Mouse (Mus musculus): ENCODE measurements around the gene Fam168b. TPM values are rescaled to one million over a fixed set of nuclear protein-coding genes. Genes with fewer than 3 reads are reported as not detected.
A peak's percentile ranks its signal among the peaks of the same experiment; 100 is the strongest.

Fam168b gene
- polyA plus RNA-seq, 1 experiment from 2014 or later = 32.6 TPM

- no peak for ATAC-seq
- Histone ChIP-seq H3K27me3 (replicated peaks) (no peaks in the 10 kb centered on the region), H3K36me3 (peaks cover 31% of the 10 kb centered on the region), H3K4me1 (peaks cover 7% of the 10 kb centered on the region; the same call in 1 of the 2 replicates), H3K9me3 (replicated peaks) (no peaks in the 10 kb centered on the region), H3K27ac (no peak overlapping the region), H3K4me2 (no peak overlapping the region), H3K4me3 (no peak overlapping the region), H3K9ac (no peak overlapping the region)
- 85% methylated on average over 9 of the region's 9 CpGs for WGBS (ENCODE audit: insufficient replicate concordance)
Measured at GRCm38 (mm10) chr1:34865866-34866265, 23.0 kb upstream of the Fam168b start.

DNA sequence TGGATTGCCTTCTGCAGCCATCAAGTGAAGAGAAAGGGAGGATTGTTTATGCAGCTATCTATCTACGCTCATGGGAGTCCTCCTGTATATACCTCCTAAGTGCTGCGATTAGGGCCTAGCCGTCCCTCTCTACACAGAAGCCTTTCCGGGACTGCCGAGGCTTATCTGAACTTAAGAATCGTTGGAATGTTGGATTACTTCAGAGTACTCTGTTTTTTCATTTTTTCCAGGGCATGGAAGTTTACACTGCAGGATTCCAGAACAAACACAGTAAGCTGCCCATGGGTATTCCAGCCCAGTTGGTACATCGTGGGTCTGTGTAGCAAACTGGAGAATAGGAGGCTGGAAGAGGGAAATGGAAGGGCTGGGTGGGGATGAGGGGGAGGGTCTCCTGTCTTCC is 21.4 kb upstream of the Fam168b start:
- Histone ChIP-seq H3K36me3 (peaks cover 29% of the 10 kb centered on the region), H3K9me3 (replicated peaks) (no peaks in the 10 kb centered on the region), H3K27ac (no peak overlapping the region), H3K4me2 (no peak overlapping the region), H3K27me3 (replicated peaks) (no peaks in the 10 kb centered on the region), H3K4me3 (no peak overlapping the region), H3K4me1 (peaks cover 7% of the 10 kb centered on the region; the same call in 1 of the 2 replicates), H3K9ac (no peak overlapping the region)
- 74% methylated on average over 7 of the region's 7 CpGs for WGBS (ENCODE audit: insufficient replicate concordance)
- ATAC-seq = no peak

- H3K4me1 ChIP-seq = peaks cover 9% of the 10 kb centered on the region; the same call in 1 of the 2 replicates
- peaks cover 24% of the 10 kb centered on the region for H3K36me3 ChIP-seq
- H3K4me3 ChIP-seq = no peak overlapping the region
- H3K27ac ChIP-seq = no peak overlapping the region
- WGBS (ENCODE audit: insufficient replicate concordance) = 85% methylated on average over 7 of the region's 7 CpGs
- no peak overlapping the region for H3K4me2 ChIP-seq
- H3K27me3 ChIP-seq (replicated peaks) = no peaks in the 10 kb centered on the region
- ATAC-seq = no peak
- no peaks in the 10 kb centered on the region for H3K9me3 ChIP-seq (replicated peaks)
- no peak overlapping the region for H3K9ac ChIP-seq
Measured at GRCm38 (mm10) chr1:34863323-34863722, 20.5 kb upstream of the Fam168b start.

DNA sequence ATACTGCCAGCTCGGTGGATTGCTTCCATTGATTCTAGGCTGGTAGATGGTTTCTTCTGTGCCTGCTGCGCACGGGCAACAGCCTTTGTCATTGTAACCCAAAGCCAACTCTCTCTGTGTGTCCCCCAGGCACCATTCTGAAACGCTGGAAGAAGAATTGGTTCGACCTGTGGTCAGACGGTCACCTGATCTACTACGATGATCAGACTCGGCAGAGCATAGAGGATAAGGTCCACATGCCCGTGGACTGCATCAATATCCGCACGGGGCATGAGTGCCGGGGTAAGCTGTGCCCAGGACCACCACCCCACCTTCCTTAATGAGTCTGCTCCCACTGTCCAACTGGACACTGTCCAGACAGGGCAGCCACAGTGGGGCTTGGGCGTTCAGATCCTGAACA is 20.0 kb upstream of the Fam168b start:
- ATAC-seq = no peak
- WGBS (ENCODE audit: insufficient replicate concordance) = 86% methylated on average over 13 of the region's 13 CpGs
- peaks cover 10% of the 10 kb centered on the region; the same call in 1 of the 2 replicates for H3K4me1 ChIP-seq

GRCm38 (mm10) chr1:34860205-34860604 is 17.3 kb upstream of the Fam168b start:
- no peak overlapping the region for H3K27ac ChIP-seq

More for the DNA sequence above, 20.0 kb upstream of the Fam168b start:
- H3K4me3 ChIP-seq = no peak overlapping the region
- H3K36me3 ChIP-seq = peaks cover 24% of the 10 kb centered on the region
- H3K9ac ChIP-seq = no peak overlapping the region
- H3K4me2 ChIP-seq = no peak overlapping the region
- H3K9me3 ChIP-seq (replicated peaks) = no peaks in the 10 kb centered on the region
- H3K27ac ChIP-seq = no peak overlapping the region
- no peaks in the 10 kb centered on the region for H3K27me3 ChIP-seq (replicated peaks)

GRCm38 (mm10) chr1:34859761-34860160 is 16.9 kb upstream of the Fam168b start:
- no peaks in the 10 kb centered on the region for H3K27me3 ChIP-seq (replicated peaks)
- 85% methylated on average over 3 of the region's 3 CpGs for WGBS (ENCODE audit: insufficient replicate concordance)
- H3K4me3 ChIP-seq = no peak overlapping the region
- peaks cover 20% of the 10 kb centered on the region for H3K36me3 ChIP-seq
- no peak overlapping the region for H3K9ac ChIP-seq
- H3K27ac ChIP-seq = no peak overlapping the region
- no peak for ATAC-seq
- H3K9me3 ChIP-seq (replicated peaks) = no peaks in the 10 kb centered on the region
- no peak overlapping the region for H3K4me2 ChIP-seq
- 0 out of 2 replicates have a peak, but pooled peaks cover 4% of the 10 kb centered on the region for H3K4me1 ChIP-seq

More at GRCm38 (mm10) chr1:34860205-34860604, 17.3 kb upstream of the Fam168b start:
- peaks cover 24% of the 10 kb centered on the region for H3K36me3 ChIP-seq
- no peak overlapping the region for H3K9ac ChIP-seq
- 0 out of 2 replicates have a peak, but pooled peaks cover 4% of the 10 kb centered on the region for H3K4me1 ChIP-seq
- no peaks in the 10 kb centered on the region for H3K27me3 ChIP-seq (replicated peaks)
- no peak overlapping the region for H3K4me2 ChIP-seq
- no peak for ATAC-seq
- H3K9me3 ChIP-seq (replicated peaks) = no peaks in the 10 kb centered on the region
- no peak overlapping the region for H3K4me3 ChIP-seq
- WGBS (ENCODE audit: insufficient replicate concordance) = 86% methylated on average over 7 of the region's 7 CpGs

GRCm38 (mm10) chr1:34858671-34859070 is 15.8 kb upstream of the Fam168b start:
- H3K4me3 ChIP-seq = no peak overlapping the region
- H3K9me3 ChIP-seq (replicated peaks) = no peaks in the 10 kb centered on the region
- no peak overlapping the region for H3K9ac ChIP-seq
- peaks cover 16% of the 10 kb centered on the region for H3K36me3 ChIP-seq
- no peaks in the 10 kb centered on the region for H3K27me3 ChIP-seq (replicated peaks)
- H3K4me1 ChIP-seq = 0 out of 2 replicates have a peak, but pooled peaks cover 4% of the 10 kb centered on the region
- 0 out of 2 replicates have a peak, but pooled peaks have one; percentile 40 for ATAC-seq
- 37% methylated on average over 5 of the region's 5 CpGs for WGBS (ENCODE audit: insufficient replicate concordance)
- H3K27ac ChIP-seq = no peak overlapping the region
- no peak overlapping the region for H3K4me2 ChIP-seq

GRCm38 (mm10) chr1:34855056-34855739 is 12.3 kb upstream of the Fam168b start:
- H3K9ac ChIP-seq = no peak overlapping the region
- H3K27me3 ChIP-seq (replicated peaks) = no peaks in the 10 kb centered on the region
- no peak overlapping the region for H3K4me3 ChIP-seq
- H3K36me3 ChIP-seq = no peaks in the 10 kb centered on the region
- no peak for ATAC-seq
- no peak overlapping the region for H3K4me2 ChIP-seq
- no peaks in the 10 kb centered on the region for H3K9me3 ChIP-seq (replicated peaks)
- WGBS (ENCODE audit: insufficient replicate concordance) = 65% methylated on average over 12 of the region's 12 CpGs
- H3K27ac ChIP-seq = no peak overlapping the region
- peaks cover 18% of the 10 kb centered on the region; the same call in 1 of the 2 replicates for H3K4me1 ChIP-seq

DNA sequence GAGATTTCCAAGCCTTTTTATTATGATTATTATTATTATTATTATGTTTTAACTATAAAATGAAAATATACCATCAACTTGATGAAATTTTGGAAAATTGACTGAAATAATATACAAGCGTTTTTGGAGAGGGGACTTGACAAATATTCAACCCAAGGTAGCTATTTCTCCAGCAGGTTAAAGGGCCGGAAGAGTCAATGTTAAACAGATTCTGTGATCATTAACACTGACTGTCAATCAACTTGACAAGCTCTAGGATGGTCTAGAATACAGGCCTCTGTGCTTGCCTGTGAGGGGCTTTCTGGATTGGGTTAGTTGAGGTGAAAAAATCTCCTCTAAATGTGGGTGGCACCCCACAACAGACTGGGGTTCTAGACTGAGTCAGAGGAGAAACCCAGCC is 10.9 kb upstream of the Fam168b start:
- H3K9ac ChIP-seq = no peak overlapping the region
- ATAC-seq = no peak
- H3K36me3 ChIP-seq = no peaks in the 10 kb centered on the region
- no peaks in the 10 kb centered on the region for H3K9me3 ChIP-seq (replicated peaks)
- H3K4me2 ChIP-seq = no peak overlapping the region
- peaks cover 31% of the 10 kb centered on the region for H3K4me1 ChIP-seq
- H3K27me3 ChIP-seq (replicated peaks) = no peaks in the 10 kb centered on the region
- no peak overlapping the region for H3K27ac ChIP-seq
- WGBS (ENCODE audit: insufficient replicate concordance) = 75% methylated on average over 2 of the region's 2 CpGs
- no peak overlapping the region for H3K4me3 ChIP-seq

DNA sequence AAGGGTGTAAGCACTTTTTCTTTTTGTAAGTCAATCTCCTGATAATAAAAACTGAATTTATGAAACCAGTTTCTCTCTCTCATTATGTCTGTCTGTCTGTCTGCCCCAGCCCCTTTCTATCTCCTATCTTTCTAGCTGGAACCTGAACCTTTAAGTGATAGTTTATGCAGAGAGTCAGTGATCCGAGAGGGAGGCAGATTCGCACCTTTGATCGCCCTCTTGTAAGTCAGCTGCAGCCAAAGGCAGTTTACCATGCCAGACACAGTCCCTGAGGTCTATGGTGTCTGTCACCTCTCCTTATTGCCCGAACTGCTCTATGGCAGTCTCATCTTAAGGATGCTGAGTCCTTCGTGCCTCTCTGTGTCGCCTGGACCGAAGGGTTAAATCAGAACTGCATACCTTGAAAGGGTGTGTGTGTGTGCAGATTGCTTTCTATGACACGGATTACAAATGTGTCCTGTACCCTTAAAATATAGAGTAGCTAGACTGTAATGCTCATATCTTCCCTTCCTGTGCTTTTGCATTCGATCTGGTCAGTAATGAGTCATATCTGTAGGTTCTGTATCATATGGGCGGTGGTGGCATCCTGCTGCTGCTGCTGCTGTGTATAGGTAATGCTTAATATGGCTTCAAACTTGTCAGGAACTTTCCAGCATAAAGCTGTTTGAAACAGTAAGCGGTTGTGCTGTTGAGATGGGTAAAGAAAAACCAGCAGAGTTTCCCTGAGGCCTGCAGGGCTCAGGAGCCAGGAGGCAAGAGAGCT is 9.4 kb upstream of the Fam168b start:
- no peaks in the 10 kb centered on the region for H3K9me3 ChIP-seq (replicated peaks)
- no peak overlapping the region for H3K9ac ChIP-seq
- peaks cover 28% of the 10 kb centered on the region for H3K4me1 ChIP-seq
- WGBS (ENCODE audit: insufficient replicate concordance) = 65% methylated on average over 11 of the region's 11 CpGs
- no peak overlapping the region for H3K4me3 ChIP-seq
- no peaks in the 10 kb centered on the region for H3K36me3 ChIP-seq
- H3K27me3 ChIP-seq (replicated peaks) = no peaks in the 10 kb centered on the region
- H3K4me2 ChIP-seq = no peak overlapping the region
- no peak overlapping the region for H3K27ac ChIP-seq
- no peak for ATAC-seq

GRCm38 (mm10) chr1:34851562-34851961 is 8.7 kb upstream of the Fam168b start:
- H3K9ac ChIP-seq = no peak overlapping the region
- H3K27ac ChIP-seq = no peak overlapping the region
- WGBS (ENCODE audit: insufficient replicate concordance) = 16% methylated on average over 6 of the region's 6 CpGs
- H3K4me3 ChIP-seq = no peak overlapping the region
- H3K4me1 ChIP-seq = peaks cover 28% of the 10 kb centered on the region
- ATAC-seq = no peak
- H3K9me3 ChIP-seq (replicated peaks) = no peaks in the 10 kb centered on the region
- no peaks in the 10 kb centered on the region for H3K36me3 ChIP-seq
- peak overlapping the region; percentile 18 for H3K4me2 ChIP-seq
- no peaks in the 10 kb centered on the region for H3K27me3 ChIP-seq (replicated peaks)
